Mouse (Mus musculus) ES-CJ7 (cell line): Measurements from ENCODE around the gene Ssh2.
"Not testable (repeated sequence)": the region's sequence is repeated elsewhere in the genome, so short reads cannot be mapped to it uniquely, and the experiment has no call there.

Experiments used
- DNase-seq: peaks from one replicate; pipeline ENCODE4 v3.0.0; 2011; ENCODE audit warnings: low read depth, low spot score

Ssh2 gene

DNA sequence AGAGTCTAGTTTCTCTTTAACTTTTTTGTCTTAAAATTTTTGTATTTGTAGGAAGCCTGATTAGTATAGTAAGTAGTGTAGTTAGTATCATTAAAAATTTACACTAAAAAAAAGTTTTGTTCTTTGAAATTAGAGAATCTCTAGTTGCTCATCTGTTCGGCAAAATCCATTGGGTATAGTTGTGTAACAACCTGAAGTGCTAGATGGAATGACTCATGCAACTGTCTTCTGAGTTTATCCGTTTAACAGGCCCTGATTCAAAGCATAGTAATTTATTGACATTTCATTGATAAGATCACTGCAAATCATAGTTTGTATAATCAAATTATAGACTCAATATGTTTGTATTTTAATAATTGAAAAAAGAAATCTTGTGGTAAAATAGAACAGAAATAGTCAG, 14.7 kb downstream of the Ssh2 start:
- no peak for DNase-seq

DNA sequence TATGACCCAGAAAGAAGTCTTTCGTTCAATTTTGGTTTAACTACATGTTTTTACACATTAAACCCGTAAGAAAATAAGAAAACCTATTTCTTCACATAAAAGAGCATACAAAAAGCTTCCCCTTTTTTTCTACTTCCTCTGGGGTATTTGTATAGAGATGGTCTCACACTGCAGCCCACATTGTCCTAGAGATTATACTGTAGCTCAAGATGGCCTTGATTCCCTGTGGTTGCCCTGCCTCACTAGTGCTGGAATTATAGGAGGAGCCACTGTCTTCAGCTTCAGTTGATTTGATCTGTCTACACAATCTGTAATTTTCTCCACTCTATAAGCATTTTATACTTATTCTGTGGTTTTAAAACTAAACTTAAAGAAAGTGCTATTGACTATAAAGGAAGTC, 15.4 kb downstream of the Ssh2 start:
- DNase-seq = no peak

GRCm38 (mm10) chr11:77235267-77235666, 19.2 kb downstream of the Ssh2 start:
- DNase-seq = no peak

DNA sequence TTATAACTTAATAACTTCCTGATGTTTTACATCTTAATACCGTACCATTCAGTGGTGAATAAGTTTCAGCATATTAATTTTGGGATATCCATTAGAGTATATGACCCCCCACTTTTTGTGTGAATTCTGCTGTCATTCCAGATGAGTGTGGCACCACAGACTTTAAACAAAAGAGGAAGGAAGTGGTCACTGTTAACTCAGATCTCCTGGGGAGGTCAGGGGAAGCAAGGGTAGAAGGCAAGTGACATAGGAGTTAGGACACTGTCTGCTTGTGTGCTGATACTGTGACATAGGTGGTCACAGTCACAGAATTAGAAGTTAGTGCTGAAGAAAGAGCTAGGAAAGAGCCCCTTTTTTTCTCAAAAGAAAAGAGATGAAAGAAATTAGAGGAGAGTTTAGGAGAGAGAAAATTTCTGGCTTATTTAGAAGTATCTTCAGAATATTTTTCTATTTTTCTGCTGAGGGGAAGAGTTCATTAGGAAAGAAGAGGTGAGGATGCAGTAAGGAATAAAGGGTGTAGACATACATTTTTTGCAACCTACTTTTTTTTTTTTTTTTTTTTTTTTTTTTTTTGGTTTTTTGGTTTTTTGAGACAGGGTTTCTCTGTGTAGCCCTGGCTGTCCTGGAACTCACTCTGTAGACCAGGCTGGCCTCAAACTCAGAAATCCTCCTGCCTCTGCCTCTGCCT, 23.7 kb downstream of the Ssh2 start:
- DNase-seq = no peak

DNA sequence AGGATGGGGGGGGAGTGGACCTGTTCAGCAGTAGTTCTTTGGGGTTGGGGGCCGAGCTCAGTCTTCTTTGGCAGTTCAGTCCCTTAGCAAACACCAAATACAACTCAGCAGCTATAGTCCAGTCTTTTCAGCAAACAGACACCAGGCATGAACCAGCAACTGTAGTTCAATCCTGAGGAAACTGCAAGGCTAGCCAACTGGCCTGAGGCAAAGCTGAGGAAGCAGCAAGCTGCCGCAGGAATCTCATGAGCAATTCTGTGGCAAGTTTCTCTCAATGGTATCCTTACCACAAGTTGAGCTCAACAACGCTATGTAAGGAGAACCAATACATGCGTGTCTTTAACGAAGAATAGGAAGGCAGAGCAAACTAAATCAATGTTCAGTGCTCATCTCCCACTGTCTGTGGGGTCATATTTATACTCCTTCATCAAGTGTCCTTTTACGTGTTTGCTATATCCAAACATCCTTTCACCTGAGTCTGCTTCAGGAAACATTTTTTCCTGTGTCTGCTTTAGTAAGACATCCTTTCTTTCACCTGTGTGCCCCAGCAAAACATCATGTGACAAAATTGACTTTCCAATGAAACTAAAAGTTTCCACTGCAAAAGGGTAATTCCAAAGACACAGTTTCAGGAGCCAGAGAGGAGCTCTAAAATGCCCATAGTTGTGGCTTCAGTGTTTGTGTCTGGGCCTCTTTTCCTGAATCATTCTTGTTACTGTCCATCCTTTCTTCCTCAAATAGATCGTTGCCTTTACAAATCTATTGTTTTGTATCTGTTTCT, 24.6 kb downstream of the Ssh2 start:
- DNase-seq = no peak

DNA sequence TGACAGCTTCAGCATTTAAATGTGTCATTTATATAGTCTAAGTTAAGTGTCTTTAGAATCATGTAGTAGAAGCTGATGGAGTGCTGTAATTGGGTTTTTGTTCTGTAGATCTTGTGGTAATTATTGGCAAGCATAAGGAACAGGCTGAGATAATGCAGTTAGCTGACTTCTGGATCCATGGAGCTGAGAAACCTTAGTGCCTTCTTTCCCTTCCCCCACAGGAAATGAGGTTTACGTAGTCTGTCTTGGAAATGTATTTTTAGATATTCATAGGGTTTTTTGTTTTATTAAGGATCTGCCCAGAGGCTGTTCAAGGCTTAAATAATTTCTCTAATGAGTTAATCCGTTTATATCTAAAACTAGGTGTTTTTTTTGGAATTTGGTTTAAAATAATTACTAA, 26.8 kb downstream of the Ssh2 start:
- no peak for DNase-seq

DNA sequence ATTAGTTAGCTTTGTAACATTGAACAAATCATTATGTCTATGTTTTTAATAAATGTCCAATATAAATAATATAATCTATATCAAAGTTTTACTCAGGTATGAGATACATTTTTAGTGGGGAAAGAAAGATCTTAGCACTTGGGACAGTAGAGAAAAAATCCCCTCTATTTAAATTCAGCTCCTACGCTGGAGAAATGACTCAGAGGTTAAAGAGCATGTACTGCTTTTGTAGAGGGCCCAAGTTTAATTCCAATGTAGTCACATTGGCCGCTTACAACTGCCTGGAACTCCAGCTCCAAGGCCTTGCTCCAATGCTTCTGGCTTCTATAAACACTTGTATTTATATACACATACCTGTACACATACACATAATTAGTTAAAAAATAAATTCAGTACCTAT, 36.7 kb downstream of the Ssh2 start:
- DNase-seq = no peak

DNA sequence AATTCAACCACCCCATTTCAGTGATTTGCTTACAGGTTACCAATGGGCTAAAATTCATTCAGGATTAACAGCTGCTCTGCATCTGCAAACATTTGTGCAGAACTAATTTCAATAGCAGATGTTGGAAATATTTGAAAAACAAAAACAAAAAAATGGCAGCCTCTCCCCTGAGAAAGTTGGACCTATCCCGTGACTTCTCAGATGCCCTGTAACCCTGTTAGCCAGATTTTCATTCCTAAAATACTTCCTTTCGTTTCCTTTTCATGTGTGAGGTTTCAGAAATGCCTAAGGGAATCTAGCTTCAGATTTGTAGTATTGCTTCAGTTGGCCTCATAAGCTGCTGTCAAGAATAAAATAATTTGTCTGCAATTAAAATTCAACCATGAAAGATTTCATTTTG, 43.4 kb downstream of the Ssh2 start:
- no peak for DNase-seq

DNA sequence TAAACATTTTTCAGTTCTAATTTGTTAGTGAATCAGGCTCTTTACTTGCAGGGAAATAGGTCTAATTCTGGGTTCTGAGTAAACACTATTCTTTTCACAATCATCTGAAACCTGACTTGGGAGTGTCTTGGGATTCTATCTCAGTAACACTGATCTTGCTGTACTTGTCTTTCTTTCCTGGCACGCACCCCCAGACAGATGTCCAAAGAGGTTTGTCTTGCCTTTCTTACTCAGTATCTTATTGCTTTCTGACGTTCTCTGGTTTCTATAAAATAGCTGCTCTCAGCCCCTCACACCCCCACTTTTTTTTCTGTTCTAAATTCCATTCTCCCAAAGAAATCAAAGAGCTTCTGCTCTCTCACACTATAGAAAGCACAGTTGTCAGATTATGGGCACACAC, 51.3 kb downstream of the Ssh2 start:
- no peak for DNase-seq

GRCm38 (mm10) chr11:77276000-77276399, 59.9 kb downstream of the Ssh2 start:
- DNase-seq = no peak

- DNase-seq = not testable (repeated sequence)
These were observed 62.5 kb downstream of the Ssh2 start for GRCm38 (mm10) chr11:77278538-77278937.

DNA sequence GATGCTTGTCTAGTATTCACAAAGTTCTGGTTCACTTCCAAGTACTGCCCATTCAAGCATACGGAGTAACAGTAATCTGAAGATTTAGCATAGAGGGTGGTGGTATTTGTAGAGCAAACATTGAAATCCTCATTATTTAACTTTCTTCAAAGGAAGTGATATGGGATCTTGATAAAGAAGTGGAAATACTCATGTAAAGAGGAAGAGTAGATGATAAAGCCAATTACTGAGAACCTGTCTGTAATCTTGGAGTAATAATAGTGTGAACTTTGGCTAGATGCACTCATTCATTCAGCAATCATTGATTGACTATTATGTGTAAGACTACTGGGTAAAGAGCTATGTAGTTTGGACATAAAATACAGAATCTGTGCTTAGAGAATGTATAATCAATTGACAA, 64.1 kb downstream of the Ssh2 start:
- no peak for DNase-seq

GRCm38 (mm10) chr11:77291447-77291846, 75.4 kb downstream of the Ssh2 start:
- no peak for DNase-seq

- not testable (repeated sequence) for DNase-seq
These were observed 77.6 kb downstream of the Ssh2 start for GRCm38 (mm10) chr11:77293673-77294072.

DNA sequence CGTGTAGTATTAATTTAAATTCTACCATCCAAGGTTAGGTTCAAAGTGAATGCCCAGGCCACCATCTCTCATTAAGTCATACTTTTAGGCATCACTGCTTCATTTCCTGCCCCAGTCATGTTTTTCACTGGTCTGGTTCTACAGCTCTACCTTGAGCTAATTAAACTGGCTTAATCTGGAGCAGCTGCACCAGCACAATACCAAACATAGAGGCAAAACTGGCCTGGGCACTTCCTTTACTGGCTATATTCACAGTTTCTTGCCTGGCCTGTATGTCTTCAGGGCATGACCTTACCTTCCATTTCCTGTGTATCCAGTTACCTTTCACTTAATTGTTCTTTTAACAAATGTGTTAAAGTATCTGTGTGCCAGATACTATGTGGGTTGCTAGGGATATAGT, 81.2 kb downstream of the Ssh2 start:
- DNase-seq = no peak

DNA sequence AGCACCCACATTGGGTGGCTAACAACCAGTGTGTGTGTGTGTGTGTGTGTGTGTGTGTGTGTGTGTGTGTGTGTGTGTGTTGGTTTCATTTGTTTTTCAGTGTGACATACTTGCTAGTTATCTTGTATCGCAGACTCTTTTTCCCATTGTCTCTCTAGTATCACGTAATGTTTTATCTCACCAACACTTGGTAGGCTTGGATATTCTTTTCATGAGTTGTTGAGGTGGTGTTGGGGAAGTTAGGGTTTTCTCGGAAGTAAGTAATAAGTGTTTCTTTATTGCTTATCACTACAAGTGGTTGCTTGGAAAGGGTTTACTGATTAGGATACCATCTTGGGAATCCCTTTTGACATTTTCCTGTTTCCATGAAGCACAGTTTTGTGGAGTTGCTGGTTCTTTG, 91.1 kb downstream of the Ssh2 start:
- no peak for DNase-seq

GRCm38 (mm10) chr11:77308533-77308932, 92.4 kb downstream of the Ssh2 start:
- DNase-seq = peak; percentile 34

GRCm38 (mm10) chr11:77317721-77318477, 101.8 kb downstream of the Ssh2 start:
- peak; percentile 16 for DNase-seq

DNA sequence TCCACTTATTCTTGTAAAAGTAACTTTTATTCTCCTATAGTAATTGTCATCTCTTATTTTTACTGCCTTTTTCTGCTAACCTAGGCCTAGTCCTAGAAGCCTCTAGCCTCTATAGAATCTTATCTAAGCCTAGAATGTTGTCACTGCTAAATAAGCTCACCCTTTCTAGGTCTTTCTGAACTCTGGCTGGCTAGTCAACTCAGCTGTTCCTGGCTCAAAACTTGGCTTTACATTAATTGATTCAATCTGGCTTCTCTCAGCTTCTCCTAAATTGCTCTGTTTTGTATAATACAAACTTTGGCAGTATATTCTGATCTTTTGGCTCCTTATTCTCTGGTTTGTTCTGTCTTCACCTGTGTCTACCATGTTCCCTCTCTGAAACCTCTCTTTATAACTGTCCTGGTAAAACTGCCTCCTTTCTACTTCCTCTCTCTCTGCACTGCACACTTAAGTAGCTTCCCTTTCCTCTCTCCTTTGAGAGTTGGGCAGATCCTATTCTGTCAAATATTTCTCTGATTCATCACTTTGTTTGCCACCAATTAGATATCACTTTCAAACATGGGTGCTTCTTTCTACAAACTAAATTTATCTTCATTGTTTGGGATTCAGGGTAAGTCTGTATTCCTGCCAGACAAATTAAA, 102.5 kb downstream of the Ssh2 start:
- DNase-seq = no peak

- no peak for DNase-seq
These were observed 105.1 kb downstream of the Ssh2 start for GRCm38 (mm10) chr11:77321214-77321613.

- DNase-seq = no peak
These were observed 114.4 kb downstream of the Ssh2 start for GRCm38 (mm10) chr11:77330529-77330928.

DNA sequence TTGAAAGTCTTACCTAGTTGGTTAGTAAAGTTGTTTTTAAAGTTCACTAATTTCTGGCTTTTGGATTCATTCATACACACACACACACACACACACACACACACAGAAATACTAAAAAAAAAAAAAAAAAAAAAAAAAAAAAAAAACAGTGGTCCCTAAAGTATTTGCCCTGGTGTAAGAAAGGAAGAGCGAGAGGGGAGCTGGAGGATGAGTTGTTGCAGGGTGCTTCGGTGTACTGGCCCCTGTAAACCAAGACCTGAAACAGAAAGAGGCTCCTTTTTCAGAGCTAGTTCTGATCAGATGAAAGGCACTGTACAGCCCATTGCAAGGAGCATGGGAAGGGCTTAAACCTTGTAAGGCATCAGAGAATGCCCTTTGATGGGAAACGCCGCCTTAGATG, 131.2 kb downstream of the Ssh2 start:
- DNase-seq = no peak
